Mouse (Mus musculus) heart, embryonic 15.5 days (tissue): ENCODE measurements around the gene Rdx. TPM values are rescaled to one million over a fixed set of nuclear protein-coding genes. Genes with fewer than 3 reads are reported as not detected.

ENCODE experiments used
- ATAC-seq: fragments of 200-750 bp; cut with Nextera tagmentation; replicated peaks from 2 replicates; pipeline ENCODE4 v1.8.0; 2017; ENCODE audit warnings: low read depth, moderate TSS enrichment; ENCODE audit not compliant: insufficient number of reproducible peaks, insufficient read depth, low FRiP score
- H3K27ac ChIP-seq: fragments of 300-500 bp; sonication (generic); 2 replicates; pipeline ENCODE4 v1.5.1; 2015; ENCODE audit warnings: mild to moderate bottlenecking, inconsistent platforms
- H3K27me3 ChIP-seq: fragments of 300-500 bp; sonication (generic); 2 replicates; pipeline ENCODE4 v1.6.1; 2015; ENCODE audit warnings: inconsistent platforms
- H3K36me3 ChIP-seq: fragments of 300-500 bp; sonication (generic); 2 replicates; pipeline ENCODE4 v1.6.1; 2015; ENCODE audit warnings: mild to moderate bottlenecking, inconsistent platforms
- H3K4me1 ChIP-seq: fragments of 300-500 bp; sonication (generic); replicated peaks from 2 replicates; pipeline ENCODE4 v1.6.1; 2015; ENCODE audit warnings: inconsistent platforms
- H3K4me2 ChIP-seq: fragments of 300-500 bp; sonication (generic); 2 replicates; pipeline ENCODE4 v1.6.1; 2015; ENCODE audit warnings: inconsistent platforms, mild to moderate bottlenecking, moderate library complexity
- H3K4me3 ChIP-seq: fragments of 300-500 bp; sonication (generic); 2 replicates; pipeline ENCODE4 v1.5.1; 2015; ENCODE audit warnings: mild to moderate bottlenecking, inconsistent platforms
- H3K9ac ChIP-seq: fragments of 300-500 bp; sonication (generic); 2 replicates; pipeline ENCODE4 v1.6.1; 2015; ENCODE audit warnings: mild to moderate bottlenecking, inconsistent platforms
- H3K9me3 ChIP-seq: fragments of 300-500 bp; sonication (generic); replicated peaks from 2 replicates; pipeline ENCODE4 v1.6.1; 2016; ENCODE audit warnings: inconsistent platforms
- WGBS: fragments of 180-500 bp; shearing (Covaris S2); methylation state at CpG from one replicate; pipeline ENCODE4 v1.1.7; 2015; ENCODE audit warnings: mixed read lengths; 5-methylcytosine and 5-hydroxymethylcytosine counted together
- microRNA-seq: library from miRNA; unstranded; fragments of <30 nt; microRNA quantifications from one replicate; pipeline ENCODE4, GENCODE M21; 2016
- polyA plus RNA-seq: library from polyadenylated mRNA; unstranded; fragments of >200 nt; fragmentation: Nextera tagmentation; extraction: Ambion mirVana; gene quantifications from 2 replicates; pipeline ENCODE4 v1.2.1, GENCODE M21; 2015

Rdx gene
- polyA plus RNA-seq, 1 experiment from 2014 or later: 102 TPM

DNA sequence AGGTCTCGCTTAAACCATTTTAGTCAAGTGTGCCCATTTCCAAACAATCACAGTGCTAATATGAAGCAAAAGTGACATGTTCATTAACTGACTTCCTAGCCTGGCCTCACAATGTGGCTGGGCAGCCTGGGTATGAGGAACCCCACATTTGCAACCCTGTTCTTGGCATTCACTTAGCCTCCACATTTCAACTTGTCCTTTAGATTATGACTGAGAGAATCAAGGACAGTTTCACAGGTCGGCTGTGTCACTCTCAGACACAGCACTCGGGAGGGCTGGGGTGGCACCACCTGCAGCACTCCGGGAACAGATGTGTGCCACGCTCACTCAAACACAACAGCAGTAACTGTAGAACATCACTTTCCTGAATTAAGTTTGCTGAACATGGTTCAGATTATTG lies 66.1 kb downstream of the Rdx start:
- Histone ChIP-seq H3K4me1 (no peaks in the 10 kb centered on the region), H3K27me3 (no peaks in the 10 kb centered on the region), H3K4me2 (no peak overlapping the region), H3K9ac (no peak overlapping the region), H3K27ac (no peak overlapping the region), H3K4me3 (no peak overlapping the region), H3K36me3 (peaks cover 19% of the 10 kb centered on the region; the same call in 1 of the 2 replicates), H3K9me3 (no peaks in the 10 kb centered on the region)
- WGBS: 82% methylated on average over 5 of the region's 5 CpGs
- no peak for ATAC-seq

DNA sequence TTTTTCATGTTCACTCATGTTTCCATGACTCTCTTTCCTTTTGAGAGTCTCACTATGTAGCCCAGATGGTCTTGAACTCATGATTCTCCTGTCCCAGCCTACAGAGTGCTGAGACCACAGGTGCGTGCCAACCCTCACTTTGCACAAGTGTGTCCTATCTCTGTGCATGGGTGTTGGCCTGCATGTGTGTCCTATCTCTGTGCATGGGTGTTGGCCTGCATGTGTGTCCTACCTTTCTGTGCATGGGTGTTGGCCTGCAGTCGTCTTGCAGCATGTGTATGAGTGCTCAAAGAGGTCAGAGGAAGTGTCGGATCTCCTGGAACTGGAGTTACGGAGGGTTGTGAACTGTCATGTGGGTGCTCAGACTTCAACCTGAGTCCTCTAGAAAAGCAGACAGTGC lies 72.2 kb downstream of the Rdx start:
- no peak overlapping the region for H3K27ac ChIP-seq
- no peak overlapping the region for H3K9ac ChIP-seq
- no peak for ATAC-seq
- H3K4me2 ChIP-seq: no peak overlapping the region
- no peaks in the 10 kb centered on the region for H3K27me3 ChIP-seq
- no peak overlapping the region for H3K4me3 ChIP-seq
- H3K36me3 ChIP-seq: peaks cover 29% of the 10 kb centered on the region; the same call in 1 of the 2 replicates
- H3K9me3 ChIP-seq: no peaks in the 10 kb centered on the region
- WGBS: 86% methylated on average over 4 of the region's 4 CpGs
- H3K4me1 ChIP-seq: no peaks in the 10 kb centered on the region

DNA sequence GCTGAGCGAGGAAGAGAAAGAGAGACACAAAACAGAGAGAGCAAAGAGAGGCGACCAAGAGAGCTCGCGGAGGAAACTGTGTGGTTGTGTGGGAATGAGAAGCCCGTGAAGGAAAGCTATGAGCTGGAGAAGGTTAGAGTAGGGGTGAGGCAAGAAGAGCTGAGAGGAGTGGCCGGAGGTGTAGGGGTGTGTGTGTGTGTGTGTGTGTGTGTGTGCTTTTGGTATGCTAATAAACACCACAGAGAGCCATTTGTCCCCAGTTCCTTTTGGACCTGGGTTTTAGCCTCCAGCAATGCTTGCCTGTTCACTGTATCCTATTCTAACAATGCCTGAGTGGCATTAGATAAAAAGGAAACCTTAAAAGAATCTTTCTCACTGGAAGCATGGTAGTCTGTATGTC lies 78.3 kb downstream of the Rdx start:
- WGBS: 87% methylated on average over 6 of the region's 6 CpGs
- Histone ChIP-seq H3K27me3 (no peaks in the 10 kb centered on the region), H3K4me2 (no peak overlapping the region), H3K27ac (no peak overlapping the region), H3K9ac (no peak overlapping the region), H3K4me3 (no peak overlapping the region), H3K9me3 (no peaks in the 10 kb centered on the region), H3K36me3 (peaks cover 9% of the 10 kb centered on the region; the same call in 1 of the 2 replicates), H3K4me1 (no peaks in the 10 kb centered on the region)
- no peak for ATAC-seq

GRCm38 (mm10) chr9:52130348-52130747 lies 83.4 kb downstream of the Rdx start:
- Histone ChIP-seq H3K4me1 (no peaks in the 10 kb centered on the region), H3K36me3 (peaks cover 6% of the 10 kb centered on the region; the same call in 1 of the 2 replicates), H3K27me3 (no peaks in the 10 kb centered on the region), H3K4me3 (no peak overlapping the region), H3K4me2 (no peak overlapping the region), H3K27ac (no peak overlapping the region), H3K9ac (no peak overlapping the region), H3K9me3 (no peaks in the 10 kb centered on the region)
- no peak for ATAC-seq
- 64% methylated on average over 4 of the region's 4 CpGs for WGBS

DNA sequence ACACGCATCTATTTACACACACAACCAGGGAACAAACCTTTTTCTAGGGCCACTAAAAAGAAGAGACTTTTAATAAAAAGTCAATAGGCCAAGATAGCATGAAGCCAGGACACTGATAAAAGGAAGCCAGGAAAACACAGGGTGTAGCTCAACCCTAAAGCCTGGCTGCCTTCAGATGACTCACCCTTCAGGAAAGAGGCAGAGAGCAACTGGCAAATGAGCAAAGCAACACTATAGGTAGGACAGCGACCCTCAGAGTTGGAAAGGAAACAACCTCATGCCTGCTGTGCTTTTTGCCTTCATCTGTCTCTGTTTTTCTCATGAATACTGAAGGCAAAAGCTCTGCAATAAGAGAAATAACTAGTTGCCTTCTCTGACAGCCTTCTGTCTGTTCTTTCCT lies 85.8 kb downstream of the Rdx start:
- no peaks in the 10 kb centered on the region for H3K9me3 ChIP-seq
- no peak overlapping the region for H3K4me2 ChIP-seq
- WGBS: 65% methylated on average over 2 of the region's 2 CpGs
- no peaks in the 10 kb centered on the region; the same call in 1 of the 2 replicates for H3K36me3 ChIP-seq
- no peak overlapping the region for H3K9ac ChIP-seq
- H3K4me1 ChIP-seq: 0 out of 2 replicates have a peak, but pooled peaks cover 2% of the 10 kb centered on the region
- no peaks in the 10 kb centered on the region for H3K27me3 ChIP-seq
- H3K27ac ChIP-seq: no peak overlapping the region
- H3K4me3 ChIP-seq: no peak overlapping the region
- no peak for ATAC-seq

Small RNA genes lying within 50 kb of the gene (microRNA-seq; reads per million reads assigned to microRNA genes)
- not detected for gene Gm27686
- not detected for gene Mir6244

Other genes with a start within 250 kb of the Rdx start
- 82.9 and 102 TPM in 2 replicates for gene Fdx1, start 83.6 kb upstream of the Rdx start, polyA plus RNA-seq
- gene Zc3h12c, start 121.4 kb downstream of the Rdx start, polyA plus RNA-seq: 2.2 and 2.3 TPM in 2 replicates